Mouse (Mus musculus) layer of hippocampus, adult 8-10 months (tissue): ENCODE measurements around the gene Prkce. TPM values are rescaled to one million over a fixed set of nuclear protein-coding genes. Genes with fewer than 3 reads are reported as not detected.
A peak's percentile ranks its signal among the peaks of the same experiment; 100 is the strongest.

Source experiments
- DNase-seq, 2 experiments: peaks; one replicate each; pipeline ENCODE4 v3.0.0; 2022; ENCODE audit warnings: low spot score in 2 of 2
- total RNA-seq, 4 experiments: library from RNA; stranded (reverse); gene quantifications; 2 replicates each; pipeline ENCODE4 v1.2.4; 2022

The Prkce gene
- total RNA-seq, 4 experiments from 2014 or later = 343 to 388 (median 379) TPM

GRCm38 (mm10) chr17:86218553-86218952 lies 51.0 kb downstream of the Prkce start:
- DNase-seq = no peak

GRCm38 (mm10) chr17:86225488-86226186 lies 58.1 kb downstream of the Prkce start:
- DNase-seq = no peak

DNA sequence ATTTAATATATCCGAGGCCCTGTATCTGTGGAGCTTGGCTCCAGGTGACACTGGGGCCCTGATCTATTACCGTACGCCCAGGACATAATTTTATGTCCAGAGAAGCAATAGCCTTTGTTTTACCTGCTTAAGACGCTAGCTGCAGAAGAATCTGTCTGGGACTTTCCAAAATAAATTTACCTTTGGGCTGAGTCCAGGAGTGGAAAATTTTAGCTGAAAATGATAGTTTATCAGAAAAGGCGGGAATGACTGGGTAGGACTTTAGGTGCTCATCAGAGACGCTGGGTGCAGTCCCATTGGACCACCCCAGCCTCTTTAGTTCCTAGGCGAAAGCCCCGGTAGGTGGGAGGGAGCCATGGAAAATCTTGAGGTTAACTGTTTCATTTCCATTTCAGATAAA lies 58.6 kb downstream of the Prkce start:
- no peak for DNase-seq

DNA sequence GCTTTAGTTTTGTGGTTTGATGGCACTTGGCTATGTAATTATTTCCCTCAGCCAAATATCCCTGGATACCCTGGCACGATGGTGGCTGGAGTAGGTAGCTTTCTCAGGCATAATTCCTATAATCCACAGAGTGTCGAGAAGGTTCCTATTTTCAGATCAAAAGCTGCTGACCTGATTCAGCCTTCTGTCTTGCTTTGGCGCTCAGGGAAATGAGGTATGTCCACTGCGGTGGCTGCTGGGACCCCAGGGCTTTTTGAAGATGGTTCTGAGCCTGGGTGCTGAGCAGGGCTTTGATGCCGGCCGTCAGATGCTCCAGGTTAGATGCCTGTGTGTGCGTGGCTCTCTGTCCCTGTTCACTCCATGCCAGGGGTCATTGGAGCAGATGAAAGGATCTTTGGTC lies 59.0 kb downstream of the Prkce start:
- DNase-seq = no peak

DNA sequence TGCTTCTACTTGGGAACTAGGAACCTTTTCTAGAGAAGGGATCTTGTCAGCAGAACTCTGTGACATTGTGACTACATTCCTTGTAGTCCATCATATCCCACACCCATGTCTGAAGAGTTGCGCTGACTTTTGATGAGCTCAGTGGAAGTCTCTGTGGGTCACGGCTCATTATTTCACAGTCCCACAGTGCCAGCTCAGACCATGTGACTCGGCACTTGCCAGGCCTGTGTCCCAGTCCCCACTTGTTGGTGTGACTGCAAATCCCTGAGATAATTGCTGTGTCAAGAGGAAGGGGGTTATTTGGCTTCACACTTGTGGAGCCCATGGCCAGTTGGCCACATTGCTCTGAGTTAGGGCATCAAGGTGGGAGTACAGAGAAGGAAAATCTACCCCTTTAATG lies 59.8 kb downstream of the Prkce start:
- no peak for DNase-seq

- peak in 1 of 2 experiments; percentile 56 for DNase-seq
Observed at GRCm38 (mm10) chr17:86228850-86229249, 61.3 kb downstream of the Prkce start.

DNA sequence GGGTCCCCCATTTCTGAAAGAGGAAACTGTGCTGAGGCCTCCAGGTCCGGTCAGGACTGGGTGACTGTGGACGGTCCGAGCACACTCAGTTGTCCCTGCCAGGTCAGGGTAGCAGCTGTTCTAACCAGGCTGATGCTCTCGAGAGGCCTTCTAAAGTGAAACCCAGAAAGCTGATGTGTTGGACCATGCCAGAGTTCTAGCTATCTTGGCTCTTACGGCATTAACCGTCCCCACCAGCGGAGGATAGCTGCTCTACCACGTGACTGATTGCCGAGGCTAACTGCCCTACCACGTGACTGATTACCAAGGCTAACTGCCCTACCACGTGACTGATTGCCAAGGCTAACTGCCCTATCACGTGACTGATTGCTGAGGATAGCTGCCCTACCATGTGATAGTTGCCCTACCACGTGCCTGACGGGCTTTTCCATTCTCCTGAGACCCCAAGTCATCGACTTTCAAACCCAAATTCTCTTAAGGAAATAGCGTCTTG lies 62.6 kb downstream of the Prkce start:
- DNase-seq = no peak

DNA sequence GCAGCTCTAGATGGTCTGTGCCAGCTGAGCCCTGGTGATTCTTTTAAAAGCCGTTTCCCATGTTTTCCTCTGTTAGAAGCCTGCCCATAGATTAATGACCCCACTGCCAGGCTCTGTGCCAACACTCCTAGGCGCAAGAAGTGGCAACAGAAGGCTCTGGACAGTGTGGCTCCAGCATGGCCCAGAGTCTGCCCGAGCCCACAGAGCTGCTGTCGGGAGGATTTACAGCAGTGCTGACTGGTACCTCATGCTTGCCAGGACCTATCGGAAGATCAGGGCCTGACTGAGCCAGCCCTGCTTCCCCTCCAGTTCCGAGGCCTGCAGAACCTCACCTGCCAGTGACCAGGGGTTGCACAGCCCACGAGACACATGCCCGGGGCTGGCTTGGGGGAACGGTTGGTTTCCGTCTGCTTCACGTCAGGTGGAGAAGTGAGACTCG lies 64.2 kb downstream of the Prkce start:
- no peak for DNase-seq

DNA sequence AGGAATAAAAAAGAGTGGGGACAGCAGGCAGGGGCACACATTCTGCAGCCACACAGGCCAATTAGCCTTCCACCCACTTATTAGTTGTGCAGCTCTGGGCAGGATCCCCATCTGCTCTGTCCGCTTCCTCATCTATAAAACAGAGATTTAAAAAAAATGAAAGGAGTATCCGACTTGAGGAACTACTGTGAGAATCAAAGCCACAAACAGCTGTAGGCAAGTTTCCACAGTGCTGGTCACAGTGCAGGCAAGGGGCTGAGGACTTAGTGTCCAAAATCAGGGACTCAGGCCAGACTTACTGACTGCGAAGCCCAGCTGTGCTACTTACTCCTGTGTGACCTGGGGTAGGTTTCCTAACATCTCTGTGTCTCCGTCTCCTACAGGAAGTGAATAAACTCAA lies 64.7 kb downstream of the Prkce start:
- no peak for DNase-seq

DNA sequence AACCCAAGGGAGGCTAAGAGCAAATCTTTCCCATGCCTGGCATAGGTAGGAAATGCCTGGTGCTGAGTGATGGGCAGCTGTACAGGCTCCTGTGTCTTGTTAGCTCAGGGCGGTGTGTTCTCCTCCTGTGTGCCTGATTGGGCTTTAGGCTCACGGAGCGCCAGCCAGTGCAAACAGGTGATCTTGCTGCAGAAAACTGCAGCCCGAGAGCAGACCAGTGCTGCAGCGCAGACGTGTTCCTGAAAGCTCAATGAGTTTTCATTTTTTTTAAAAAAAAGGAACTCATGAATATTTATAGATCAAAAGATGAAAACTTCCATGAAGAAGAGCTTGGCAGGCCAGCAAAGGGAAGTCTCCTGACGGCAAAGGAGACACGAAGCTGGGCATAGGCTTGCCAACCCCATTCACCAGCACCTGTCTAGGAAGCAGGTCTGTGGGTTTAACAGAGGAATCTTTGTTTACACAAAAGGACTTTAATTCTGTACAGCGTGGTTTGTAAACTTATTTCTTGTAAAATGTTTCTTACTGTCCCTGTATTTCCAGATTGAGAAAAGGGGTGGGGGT lies 67.1 kb downstream of the Prkce start:
- DNase-seq = no peak

DNA sequence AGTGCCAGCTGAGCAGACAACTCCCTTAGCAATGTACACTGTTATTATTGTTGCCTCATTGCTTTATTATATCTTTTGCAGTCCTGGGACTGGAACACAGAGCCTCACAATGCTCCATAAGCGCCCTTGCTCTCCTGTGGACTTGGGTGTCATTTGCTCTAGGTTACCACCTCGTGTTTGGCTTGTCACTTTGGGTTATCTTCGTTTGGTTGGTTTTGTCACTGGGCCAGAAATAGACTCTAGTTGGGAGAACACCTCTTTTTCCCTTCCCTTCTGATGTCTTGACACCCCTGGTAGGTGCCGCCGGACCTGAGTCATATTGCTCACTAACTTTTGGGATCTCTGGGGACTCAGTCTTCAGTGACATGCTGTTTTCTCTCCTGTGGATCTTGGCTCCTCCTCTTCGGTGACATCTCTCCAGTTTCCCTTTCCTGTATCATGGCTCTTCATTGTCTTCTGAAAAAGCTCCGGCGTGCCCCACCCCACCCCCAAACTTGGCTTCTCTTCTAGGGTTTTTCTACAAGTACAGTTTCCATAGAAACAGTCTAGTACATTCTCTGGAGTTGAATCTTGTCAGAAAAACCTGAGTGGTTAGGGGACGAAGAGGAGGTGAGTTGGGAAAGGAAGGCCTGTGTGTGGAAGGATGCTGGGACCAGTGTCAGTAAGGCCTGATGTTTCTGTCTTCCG lies 68.6 kb downstream of the Prkce start:
- DNase-seq = no peak

GRCm38 (mm10) chr17:86236861-86237763 lies 69.5 kb downstream of the Prkce start:
- no peak for DNase-seq

DNA sequence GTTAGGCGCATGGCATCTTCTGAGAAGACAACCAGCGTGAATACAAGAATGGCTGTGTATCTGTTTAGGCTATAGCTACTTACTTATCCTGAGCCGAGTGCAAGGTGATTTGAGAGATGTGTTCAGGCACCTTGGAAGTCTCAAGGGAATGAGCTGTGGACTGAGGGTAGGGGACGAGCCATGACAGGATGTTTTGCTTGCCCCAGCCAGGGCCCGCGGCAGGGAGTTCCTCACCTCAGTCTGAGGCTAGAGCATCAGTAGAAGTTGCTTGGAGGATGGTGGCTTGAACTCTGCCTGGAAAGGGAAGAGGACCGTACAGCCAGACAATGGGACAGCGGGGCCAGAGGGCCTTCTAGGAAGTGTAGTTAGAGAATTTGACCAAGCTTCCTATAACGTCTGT lies 74.7 kb downstream of the Prkce start:
- DNase-seq = no peak

DNA sequence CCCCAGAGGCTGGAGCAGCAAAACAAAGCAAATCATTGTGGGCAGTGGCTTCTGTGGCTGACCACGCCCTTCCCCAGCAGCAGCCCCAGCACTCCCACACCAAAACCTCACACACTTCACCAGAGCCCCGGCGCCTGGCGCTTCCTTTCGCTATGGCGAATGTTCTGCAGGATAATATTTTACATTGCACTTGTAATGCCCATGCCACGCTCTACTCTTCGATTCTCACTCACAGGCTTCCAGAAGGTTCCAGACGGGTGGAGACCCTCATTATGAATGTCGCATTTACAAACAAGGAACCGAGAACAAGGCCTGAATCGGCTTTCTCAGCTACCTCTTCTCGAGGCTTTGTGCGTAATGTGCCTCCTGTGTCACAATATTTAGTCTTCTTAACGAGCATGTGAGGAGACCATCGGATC lies 75.5 kb downstream of the Prkce start:
- no peak for DNase-seq

- no peak for DNase-seq
Observed at GRCm38 (mm10) chr17:86244397-86244796, 76.8 kb downstream of the Prkce start.

DNA sequence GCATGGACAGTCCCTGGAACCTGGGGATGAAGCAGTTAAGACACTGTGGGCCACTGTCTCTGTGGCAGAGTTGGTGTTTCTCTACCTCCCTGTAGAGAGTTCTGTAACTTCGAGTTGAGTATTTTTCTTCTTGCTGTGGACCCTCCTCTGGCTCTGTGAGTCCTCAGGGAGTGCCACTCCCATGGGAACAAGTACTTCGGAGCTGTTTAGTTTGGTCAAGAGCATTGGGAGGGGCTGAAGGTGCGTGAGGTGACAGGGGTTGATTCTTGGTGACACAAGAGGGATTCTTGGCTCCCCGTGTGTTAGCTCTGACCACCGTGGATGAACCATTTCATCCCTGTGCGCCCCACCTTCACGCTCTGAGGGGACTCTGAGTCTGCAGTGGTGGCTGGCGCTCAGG lies 81.2 kb downstream of the Prkce start:
- DNase-seq = no peak

DNA sequence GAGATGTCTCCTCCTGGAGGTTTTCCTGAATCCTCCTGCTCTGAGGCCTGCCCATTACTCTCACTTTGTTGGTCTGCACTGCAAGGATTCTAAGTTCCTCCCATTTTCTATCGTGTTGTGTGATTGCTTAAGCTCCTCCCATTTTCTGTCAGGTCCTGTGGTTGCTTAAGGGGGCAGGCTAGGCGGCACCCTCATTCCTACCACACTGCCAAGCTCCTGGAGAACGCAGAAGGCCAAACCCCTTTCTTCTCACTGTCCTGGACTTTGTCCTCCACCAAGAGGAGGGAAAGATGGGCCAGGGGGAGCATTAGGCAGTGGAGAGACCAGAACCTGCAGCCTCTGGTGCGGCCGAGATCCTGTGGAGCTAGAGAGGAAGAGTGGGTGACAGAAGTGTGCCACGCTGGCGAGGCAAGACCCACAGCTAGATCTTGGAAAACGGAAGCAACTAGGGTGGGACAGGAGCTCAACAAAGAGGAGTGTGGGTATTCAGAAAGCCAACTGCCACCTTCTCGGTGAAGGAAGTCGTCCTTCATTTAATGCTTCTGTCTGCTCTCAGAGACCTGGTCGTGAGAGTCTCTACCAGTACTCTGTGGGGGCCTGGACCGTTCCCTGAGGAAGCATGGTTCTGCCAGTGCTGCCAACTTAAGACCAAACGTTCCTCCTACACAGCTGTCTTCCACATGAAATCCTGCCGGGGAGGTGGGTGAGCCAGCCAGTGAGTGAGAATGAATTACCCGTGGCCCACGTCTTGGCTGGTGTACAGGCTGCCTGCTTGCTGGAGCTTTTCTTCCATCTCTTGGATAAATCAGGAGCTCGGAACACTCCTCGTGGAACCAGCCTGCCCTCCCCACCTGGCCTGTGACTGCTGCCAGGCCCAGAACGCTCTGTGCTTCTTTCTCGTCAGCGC lies 82.2 kb downstream of the Prkce start:
- DNase-seq = peak; percentile 92

- peak; percentile 56 to 72 for DNase-seq
Observed at GRCm38 (mm10) chr17:86250406-86250905, 82.9 kb downstream of the Prkce start.

GRCm38 (mm10) chr17:86253884-86254283 lies 86.3 kb downstream of the Prkce start:
- DNase-seq = no peak

GRCm38 (mm10) chr17:86254285-86254684 lies 86.7 kb downstream of the Prkce start:
- peak; percentile 80 to 86 for DNase-seq
